Mouse (Mus musculus) frontal cortex, postnatal 25 days (tissue): Measurements from ENCODE around the gene Kif16b.

Experiments
- DNase-seq, 2 experiments: peaks; one replicate each; pipeline ENCODE4 v3.0.0; 2022; ENCODE audit warnings: low spot score in 2 of 2

Gene Kif16b

DNA sequence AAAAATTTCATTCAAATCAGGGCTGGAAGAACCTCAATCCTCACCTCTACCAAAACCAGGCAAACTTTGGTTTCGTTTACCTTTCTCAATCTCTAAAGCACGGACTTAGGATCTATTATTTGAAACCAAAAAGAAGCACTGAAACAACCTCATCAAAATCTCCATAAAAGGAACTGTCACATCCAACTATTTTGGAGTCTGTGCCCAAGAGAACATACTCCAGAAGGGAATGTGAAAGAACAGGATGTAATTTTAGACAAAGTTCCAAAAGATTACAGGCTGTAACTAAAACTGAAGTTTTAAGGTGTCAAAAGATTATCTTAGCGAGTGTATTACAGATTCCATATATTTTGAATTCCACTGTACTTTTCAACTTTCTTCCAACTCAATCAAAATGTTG lies 232.9 kb downstream of the Kif16b start:
- DNase-seq, result no peak

DNA sequence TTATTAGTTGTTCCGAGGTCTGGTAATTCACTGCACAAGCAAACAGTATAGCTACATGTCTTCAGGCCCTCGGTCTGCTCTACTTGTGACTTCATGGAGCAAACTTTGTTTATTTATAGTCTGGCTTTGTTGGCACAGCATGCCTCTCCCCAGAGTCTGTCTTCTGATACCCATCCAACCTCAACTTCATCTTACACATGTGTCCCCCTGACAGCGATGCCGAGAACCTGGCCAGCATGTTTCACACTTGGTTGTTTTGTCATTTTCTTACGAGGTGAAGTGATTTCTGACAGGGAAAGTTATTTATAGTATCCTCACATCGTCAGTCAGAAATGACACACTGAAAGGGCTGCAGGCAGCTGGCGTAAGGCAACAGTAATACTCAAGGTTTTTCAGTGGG lies 249.7 kb downstream of the Kif16b start:
- no peak for DNase-seq

DNA sequence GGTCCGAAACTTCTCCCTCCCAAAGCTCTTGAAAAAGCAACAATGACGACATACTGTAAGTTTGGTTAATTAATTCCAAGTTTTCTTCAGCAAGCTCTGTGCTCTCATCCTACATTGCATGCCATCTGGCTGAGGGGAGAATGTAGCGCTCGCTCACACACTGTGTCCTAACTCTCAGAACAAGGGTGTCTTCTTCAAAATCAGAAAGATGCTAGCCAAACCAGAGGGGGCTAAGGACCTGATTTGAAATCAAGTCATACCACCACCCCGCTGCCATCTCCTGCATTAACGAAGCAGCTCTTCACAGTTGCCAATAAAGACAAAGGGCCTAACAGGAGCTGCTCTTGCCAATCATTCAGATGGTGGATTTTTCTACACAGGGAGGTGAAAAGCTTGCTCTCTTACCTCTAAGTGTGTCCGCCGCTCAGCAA lies 253.3 kb downstream of the Kif16b start:
- DNase-seq, result peak; percentile 21 to 22

DNA sequence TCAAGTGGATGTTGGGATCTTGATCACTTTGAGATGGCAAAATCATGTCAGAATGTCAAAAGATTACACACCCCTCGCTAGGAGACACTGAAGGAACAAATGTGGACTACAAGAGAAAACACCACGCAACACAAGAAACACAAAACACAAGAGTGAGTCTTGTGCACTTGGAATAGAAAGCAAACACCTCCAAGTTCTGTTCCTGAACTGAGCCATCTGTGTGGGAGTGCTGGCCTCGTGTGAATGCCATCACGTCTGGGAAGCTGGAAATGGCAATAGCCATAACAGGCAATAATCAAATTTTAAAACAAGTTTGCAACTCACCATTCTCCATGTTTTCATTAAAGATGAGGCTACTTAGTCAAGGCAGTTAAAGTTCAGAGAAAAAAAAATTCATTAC lies 254.5 kb downstream of the Kif16b start:
- DNase-seq, result no peak

DNA sequence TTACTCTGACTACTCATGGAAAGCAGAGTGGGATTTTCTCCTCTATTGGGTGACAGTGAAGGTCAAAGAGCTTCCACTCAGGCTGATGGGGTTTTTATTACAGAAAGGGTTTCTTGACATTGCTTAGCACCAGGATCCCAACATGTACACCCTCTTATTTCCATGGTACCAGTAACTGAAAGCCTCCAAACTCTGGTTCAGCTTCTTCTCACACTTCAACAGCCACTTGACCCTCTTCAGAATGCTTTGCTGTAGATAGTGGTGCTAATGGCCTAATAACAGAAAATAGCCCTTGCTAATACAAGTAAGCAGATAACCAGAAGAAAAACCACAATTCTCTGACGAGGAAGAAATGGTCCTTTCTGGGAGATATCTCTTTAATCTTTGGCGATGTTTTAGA lies 259.6 kb downstream of the Kif16b start:
- DNase-seq, result no peak

DNA sequence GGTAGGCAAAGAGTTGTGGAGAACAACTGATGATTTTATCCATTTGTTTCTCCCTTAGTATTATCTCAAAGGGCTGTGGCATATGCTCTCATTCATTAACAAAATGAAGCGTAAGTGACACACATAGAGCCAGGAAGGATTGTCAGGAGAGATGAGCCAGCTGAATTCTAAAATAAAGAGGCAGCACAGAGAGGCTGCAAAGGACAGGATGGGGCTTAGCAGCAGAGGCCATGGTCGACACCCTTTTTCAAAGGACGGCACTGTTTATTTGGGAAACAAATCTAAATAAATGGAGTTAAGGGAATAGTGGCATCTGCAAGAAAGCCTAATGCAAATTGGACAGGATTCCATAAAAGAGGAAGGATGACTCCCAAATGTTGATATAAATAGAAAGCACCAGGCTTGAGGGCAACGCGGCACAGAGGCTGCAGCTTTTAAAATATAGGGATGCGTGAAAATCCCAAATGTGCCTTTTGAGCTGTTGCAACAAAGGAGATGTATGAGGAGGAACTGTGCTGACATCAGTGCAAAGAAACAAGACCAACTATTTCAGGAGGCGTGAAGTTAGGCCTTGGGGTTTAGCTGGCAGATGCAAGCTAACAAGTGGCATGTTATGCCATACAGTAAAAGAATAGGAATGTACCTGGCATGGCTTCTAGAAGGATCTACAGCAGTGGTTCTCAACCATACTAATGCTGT lies 265.6 kb downstream of the Kif16b start:
- DNase-seq, result no peak

DNA sequence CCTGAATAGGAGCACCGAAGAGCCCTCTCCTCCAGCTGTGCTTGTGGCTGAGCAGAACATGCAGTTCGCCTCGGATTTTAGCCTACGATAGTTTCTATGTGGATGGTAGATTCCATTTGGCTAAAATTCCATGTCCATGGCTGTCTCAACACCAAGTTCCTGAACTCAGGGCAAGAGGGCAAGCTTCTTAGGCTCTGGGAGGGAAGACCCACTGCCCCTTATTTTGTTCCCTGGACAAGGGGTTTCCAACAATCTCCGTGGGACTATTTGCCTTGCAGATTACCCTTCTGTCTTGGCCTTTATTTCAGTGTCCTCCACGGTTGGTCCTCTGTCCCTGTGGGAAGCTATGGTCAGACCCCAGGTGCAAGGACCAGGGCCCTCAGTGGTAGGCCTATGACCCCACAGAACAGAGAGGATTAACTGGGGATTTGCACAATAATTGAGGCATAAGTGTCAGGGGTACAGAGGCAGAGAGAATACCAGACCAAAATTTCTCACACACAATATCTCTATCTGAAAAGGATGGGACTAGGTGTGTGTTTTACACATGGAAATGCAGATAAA lies 267.3 kb downstream of the Kif16b start:
- no peak for DNase-seq

DNA sequence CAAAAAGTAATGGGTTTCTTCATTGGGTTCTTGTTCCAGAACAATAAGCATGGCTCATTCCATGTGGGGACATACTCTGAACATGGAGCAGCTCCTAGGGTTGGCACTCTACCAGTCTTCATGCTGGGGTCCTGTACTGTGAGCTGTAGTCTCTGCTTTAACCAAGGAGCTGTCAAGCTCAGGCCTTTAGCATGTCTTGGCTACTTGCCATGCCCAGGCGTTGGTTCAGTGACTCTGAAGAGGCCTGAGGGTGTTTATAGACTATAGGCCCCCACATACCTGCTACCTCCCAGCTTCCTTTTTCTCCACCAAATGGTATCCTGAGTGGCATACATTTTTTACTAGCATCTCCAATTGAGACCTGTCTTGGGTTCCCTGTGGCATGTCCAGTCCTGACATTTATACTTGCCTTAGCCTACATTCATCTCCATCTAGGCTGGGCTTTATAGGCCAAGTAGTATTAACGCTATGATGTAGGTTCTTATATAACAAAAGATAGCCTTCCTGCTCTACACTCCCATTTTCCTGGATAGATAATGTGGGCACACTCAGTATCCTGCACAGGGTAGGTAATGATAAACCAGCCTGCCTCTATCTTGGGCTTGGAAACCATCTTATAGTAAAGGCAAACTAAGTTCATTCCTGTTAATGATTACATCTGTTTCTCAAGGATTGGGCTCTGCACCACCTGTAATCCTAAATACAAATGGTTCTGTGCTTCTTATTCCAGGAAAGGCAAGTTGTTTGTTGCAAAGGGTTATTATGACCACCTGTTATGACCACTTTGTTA lies 271.6 kb downstream of the Kif16b start:
- DNase-seq, result no peak

DNA sequence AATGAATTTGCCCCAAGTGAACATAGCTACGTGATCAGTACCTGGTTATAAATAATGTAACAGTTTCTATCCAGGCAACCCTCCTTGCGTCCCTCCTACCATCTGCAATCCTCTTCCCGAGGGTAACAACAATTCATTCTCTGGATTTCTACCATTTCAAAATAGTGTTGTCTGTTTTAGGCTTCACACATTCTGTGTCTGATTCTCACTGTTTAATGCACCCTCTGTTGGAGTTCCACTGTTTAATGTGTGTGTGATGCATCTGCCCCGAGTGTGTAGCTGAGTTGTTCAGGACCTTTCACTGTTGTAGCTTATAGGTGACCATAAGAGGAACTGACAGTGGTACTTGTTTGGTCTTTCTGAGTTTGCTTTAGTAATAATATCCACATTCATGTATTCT lies 275.6 kb downstream of the Kif16b start:
- no peak for DNase-seq

DNA sequence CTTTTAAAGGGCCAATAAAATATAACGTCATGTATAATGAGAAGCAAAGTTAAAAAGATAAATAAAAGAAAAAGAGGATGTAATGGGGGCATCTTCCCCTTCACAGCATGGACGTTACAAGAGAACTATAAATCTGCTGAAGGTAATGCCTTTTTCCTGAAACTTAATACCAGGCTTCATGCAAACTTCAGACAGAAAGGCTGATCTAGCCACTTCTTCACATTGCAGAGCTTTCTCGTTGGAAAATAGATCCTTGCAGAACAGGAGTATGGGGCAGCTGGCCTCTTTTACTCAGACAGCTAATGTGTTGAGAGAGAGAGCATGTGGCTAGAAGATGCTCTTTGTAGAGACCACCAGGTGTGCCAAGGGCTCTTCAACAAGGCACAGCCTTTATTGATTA lies 276.2 kb downstream of the Kif16b start:
- DNase-seq, result no peak

DNA sequence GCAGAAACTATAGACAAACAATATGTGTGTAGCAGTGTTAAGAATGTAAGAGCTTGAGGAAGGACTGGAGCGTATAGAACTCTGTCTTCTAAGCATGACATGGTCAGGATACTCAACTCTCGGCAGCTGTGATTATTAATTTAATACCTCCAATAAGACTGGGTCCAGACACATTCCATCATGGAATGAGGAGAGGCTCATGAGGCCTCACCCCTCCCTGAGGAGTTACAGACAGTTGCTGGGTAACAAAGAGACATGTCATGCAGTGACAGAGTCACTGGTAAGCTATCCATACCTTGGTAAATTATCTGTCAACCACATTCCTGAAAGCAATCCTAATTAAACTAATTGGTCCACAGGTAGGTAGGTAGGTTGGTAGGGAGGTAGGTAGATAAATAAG lies 277.1 kb downstream of the Kif16b start:
- no peak for DNase-seq

DNA sequence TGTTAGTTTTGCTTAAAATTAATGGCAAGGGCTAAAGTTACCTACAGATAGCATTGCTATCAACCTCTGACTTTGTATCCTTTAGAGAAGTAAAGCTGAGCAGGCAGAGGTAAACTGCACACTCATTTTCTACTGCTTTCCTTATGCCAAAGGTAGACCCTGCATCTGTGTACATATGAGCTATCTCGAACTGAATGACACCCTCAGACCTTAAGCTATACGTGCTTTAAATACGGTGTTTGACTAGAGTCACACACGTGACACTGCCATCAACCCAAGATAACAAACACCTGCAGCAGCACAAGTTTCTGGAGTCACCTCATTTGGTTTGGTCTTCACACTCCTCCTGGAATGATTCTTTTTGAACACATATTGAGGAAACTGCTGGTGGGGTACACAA lies 280.2 kb downstream of the Kif16b start:
- no peak for DNase-seq

DNA sequence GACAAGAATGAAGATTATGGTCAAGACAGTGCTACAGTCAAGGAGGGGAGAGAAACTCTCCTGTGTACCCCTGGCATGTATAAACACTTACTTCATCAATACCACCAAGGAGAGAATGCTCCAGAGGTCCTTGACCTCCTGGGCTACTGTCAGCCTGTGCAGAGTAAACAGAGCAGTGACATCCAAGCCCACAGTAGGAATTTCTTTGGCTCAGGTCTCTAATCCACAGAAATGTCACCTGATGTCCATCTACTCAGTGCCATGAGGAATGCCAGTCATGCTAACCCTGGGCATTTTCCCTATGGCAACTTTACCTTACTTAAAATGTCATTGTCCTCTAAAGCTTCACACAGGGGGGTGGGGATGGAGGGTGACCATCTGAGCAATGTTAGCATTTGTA lies 281.4 kb downstream of the Kif16b start:
- DNase-seq, result no peak

DNA sequence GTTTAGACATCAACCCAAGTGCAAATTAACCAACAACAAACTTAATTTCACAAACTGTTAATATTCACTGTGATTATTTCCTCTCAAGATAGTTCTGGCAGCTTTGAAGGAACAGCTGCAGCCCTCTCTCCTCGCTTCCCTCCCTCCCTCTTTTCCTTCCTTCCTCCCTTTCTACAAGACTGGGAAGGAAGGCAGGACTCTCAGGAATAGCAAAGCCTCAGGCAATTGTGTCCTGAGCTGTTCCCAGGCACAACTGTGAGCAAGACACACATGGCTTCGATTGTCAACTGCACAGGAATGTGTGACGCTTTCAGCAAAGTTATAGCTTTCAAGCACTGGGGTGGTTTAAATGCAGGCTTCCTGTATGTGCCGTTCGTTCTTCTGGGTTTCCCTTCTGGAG lies 286.8 kb downstream of the Kif16b start:
- DNase-seq, result no peak

DNA sequence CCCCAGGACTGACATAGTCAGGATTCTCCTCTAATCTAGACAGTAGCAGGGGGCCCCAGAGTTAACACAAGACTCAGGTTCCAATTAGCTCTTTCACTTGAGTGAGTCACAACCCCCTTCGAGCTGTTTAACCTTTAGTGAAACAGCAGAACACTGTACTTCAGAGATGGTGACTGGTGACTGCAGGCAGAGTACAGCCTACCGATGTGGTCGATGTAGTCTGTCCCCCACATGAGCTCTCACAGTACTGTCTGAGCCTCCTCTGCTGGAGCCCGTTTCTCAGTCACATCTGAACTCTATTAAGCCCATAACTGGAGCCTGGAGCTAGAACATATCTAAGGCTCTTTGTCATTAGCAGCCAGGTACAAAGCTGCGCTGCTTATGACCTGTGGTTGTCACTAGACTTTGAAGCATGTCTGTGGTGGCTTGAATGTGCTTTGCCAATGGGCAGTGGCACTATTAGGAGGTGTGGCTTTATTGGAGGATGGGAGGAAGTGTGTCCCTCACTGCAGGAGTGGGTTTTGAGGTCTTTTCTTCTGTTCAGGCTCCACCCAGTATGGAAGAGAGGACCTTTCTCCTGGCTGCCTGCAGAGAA lies 288.9 kb downstream of the Kif16b start:
- no peak for DNase-seq

DNA sequence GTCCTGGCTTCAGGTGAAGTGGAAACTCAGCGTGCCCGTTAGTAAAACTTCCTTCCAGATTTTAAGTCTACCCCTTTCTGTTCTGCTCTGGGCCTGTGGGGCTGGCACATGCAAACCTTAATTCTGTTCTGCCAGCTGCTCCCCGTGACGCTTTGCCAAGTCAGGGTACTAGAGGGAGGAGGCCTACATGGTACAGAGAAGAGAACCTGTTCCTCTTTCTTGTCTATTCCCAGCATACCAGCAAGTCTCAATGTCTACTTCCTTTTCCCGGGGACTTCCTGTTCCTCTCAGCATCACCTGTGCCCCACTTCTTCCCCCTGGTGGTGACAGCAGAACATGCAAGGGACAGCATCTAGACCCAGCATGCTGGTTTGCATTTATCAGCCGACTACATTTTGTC lies 290.2 kb downstream of the Kif16b start:
- peak in 1 of 2 experiments; percentile 22 for DNase-seq

DNA sequence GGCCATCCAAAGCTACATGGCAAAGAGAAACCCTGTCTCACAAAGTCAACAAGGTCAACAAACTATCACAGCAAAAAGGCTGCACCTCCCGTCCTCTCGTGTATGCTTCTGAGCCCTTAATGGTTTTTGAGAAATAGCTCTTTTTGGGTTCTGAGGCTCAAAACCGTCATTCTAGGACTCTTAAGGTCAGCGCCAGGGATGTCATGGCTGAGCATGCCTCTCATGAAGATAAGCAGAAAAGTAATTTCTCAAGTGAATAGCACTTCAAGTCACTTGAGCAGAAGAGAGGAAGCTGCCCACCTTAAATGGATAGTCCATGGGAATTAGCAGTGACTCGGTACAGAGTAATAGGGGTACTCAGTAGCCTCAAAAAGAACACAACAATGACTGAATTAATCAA lies 291.1 kb downstream of the Kif16b start:
- no peak for DNase-seq

DNA sequence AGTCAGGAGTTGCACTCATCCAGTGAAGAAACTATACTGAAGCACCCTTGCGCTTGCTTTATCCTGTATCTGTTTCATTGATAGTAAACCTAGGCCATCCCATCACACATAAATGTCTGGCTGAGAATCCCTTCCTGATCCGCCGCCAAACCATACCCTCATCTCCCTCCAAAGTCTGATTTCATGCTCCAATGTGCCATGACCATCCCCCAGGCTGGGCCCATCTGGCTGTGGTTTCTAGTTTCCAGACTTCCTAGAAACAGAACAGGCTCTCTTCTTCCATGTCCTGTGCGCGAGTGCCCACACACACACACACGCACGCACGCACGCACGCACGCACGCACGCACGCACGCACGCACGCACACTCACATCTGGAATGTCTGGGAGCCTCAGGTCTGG lies 292.6 kb downstream of the Kif16b start:
- DNase-seq, result no peak

DNA sequence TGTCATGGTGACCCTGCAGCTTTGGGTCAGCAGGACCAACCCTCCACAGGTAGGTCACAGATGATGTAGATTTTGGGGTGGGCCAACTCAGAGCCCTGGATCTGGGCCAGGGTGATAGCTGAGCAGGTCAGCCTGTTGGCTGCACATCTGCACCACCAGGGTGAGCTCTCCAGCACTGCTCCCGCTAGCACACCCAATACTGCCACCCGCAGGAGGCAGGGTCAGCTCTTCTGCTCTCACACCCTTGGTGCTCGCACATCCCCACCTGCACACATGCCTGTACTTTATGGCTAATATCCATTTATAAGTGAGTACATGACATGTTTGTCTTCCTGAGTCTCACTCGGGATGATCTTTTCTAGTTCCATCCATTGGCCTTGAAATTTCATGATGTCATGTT lies 296.6 kb downstream of the Kif16b start:
- no peak for DNase-seq

DNA sequence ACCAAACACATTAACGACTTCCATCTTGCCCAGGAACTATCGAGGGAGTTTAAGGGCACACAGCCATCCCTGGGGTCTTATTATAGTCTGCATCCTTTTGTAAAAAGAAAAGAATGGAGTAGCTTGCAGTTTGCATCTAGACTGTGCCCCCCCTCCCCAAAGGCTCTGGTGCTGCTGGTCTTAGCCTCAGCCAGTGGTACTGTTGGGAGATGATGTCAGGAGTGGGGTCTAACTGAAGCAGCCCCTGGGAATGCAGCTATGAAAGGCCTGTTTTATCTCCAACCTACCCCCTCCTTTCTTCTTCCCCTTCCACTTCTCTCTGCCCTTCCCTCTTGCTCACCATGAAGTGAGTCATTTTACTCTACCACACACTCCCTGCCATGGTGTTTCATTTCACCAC lies 298.1 kb downstream of the Kif16b start:
- DNase-seq, result no peak

DNA sequence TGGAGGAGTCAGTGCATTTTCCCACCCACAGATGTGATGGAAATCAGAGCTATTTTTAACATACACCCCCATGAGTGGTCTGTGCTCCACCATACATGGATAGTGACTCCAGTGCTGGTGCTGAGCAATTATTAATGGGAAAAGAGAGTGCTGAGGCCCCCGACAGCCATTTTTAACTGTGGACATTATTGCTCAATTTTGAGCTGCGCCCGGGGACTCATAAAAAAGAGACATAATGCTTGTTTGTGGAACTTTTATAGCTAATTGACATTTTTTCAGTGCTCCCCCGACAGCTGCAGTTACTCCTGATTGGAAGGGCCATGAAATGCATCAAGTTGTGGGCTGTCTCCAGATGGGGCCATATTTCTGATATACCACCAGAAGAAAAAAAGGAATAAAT lies 302.1 kb downstream of the Kif16b start:
- DNase-seq, result no peak
